Mouse (Mus musculus) gastrocnemius, postnatal 4 days (tissue): ENCODE data around the gene Wdr47. TPM values are rescaled to one million over a fixed set of nuclear protein-coding genes. Genes with fewer than 3 reads are reported as not detected.
A peak's percentile ranks its signal among the peaks of the same experiment; 100 is the strongest.
"Not testable (repeated sequence)": the region's sequence is repeated elsewhere in the genome, so short reads cannot be mapped to it uniquely, and the experiment has no call there.

Source experiments
- DNase-seq, 2 experiments: peaks; one replicate each; pipeline ENCODE4 v3.0.0; 2021 to 2022; ENCODE audit warnings: low spot score in 2 of 2, mixed read lengths in 2 of 2
- long read RNA-seq, 2 experiments: library from polyadenylated mRNA; stranded (forward); transcript quantifications; one replicate each; pipeline ENCODE4 v2.0.0; 2021
- total RNA-seq, 2 experiments: library from RNA; stranded (reverse); gene quantifications; 2 replicates each; pipeline ENCODE4 v1.2.3; 2021

Wdr47 gene
- total RNA-seq = 1 to 10 TPM; 7.7 to 8.9 TPM
- long read RNA-seq, experiment 1, full-length matches to known transcripts = 5 of 8 reads
- long read RNA-seq, experiment 1, partial matches to known transcripts = 1 of 8 reads
- long read RNA-seq, experiment 1, other reads (novel, unspliced or antisense) = 2 of 8 reads
- long read RNA-seq, experiment 2, full-length matches to known transcripts = 2 of 5 reads
- long read RNA-seq, experiment 2, partial matches to known transcripts = 0 of 5 reads
- long read RNA-seq, experiment 2, other reads (novel, unspliced or antisense) = 3 of 5 reads

- peak; percentile 88 to 95 for DNase-seq
These were observed at the start of gene Wdr47 for GRCm38 (mm10) chr3:108590786-108591529. TSS of gene Wdr47 (plus strand) at chr3:108591279.

- DNase-seq = no peak
These were observed 48.8 kb upstream of the Wdr47 start for GRCm38 (mm10) chr3:108542299-108542698.

GRCm38 (mm10) chr3:108554111-108554561 is 36.9 kb upstream of the Wdr47 start:
- DNase-seq = peak; percentile 22 to 59

- DNase-seq = peak; percentile 77 to 93
These were observed 36.3 kb upstream of the Wdr47 start for GRCm38 (mm10) chr3:108554587-108555312.

- no peak for DNase-seq
These were observed 33.2 kb upstream of the Wdr47 start for GRCm38 (mm10) chr3:108557888-108558287.

- DNase-seq = peak; percentile 86 to 96
These were observed 28.8 kb upstream of the Wdr47 start, which contains the start of gene Tmem167b for GRCm38 (mm10) chr3:108562133-108562730. TSS of gene Tmem167b (minus strand) at chr3:108562466.

- no peak for DNase-seq
These were observed 28.3 kb upstream of the Wdr47 start for GRCm38 (mm10) chr3:108562777-108563271.

GRCm38 (mm10) chr3:108563309-108563708 is 27.8 kb upstream of the Wdr47 start:
- DNase-seq = peak; percentile 46 to 76

GRCm38 (mm10) chr3:108567990-108568877 is 22.8 kb upstream of the Wdr47 start:
- no peak for DNase-seq

GRCm38 (mm10) chr3:108569636-108570035 is 21.4 kb upstream of the Wdr47 start:
- DNase-seq = not testable (repeated sequence)

- DNase-seq = no peak
These were observed 20.3 kb upstream of the Wdr47 start for GRCm38 (mm10) chr3:108570813-108571212.

- peak; percentile 91 to 96 for DNase-seq
These were observed 19.4 kb upstream of the Wdr47 start, which contains the start of gene Taf13 for GRCm38 (mm10) chr3:108571443-108572294. TSS of gene Taf13 (plus strand) at chr3:108571698.

GRCm38 (mm10) chr3:108572309-108573010 is 18.6 kb upstream of the Wdr47 start:
- no peak for DNase-seq

GRCm38 (mm10) chr3:108574018-108574417 is 17.1 kb upstream of the Wdr47 start:
- no peak for DNase-seq

GRCm38 (mm10) chr3:108584580-108584979 is 6.5 kb upstream of the Wdr47 start:
- DNase-seq = no peak

- DNase-seq = no peak
These were observed 2.6 kb upstream of the Wdr47 start for GRCm38 (mm10) chr3:108588446-108588845.

GRCm38 (mm10) chr3:108591530-108592522 is 747 bp downstream of the Wdr47 start:
- peak in 1 of 2 experiments; percentile 32 for DNase-seq
